Mouse (Mus musculus) gastrocnemius, postnatal 36 days (tissue): ENCODE data around the gene Akr1c20. TPM values are rescaled to one million over a fixed set of nuclear protein-coding genes. Genes with fewer than 3 reads are reported as not detected.

ENCODE experiments used
- DNase-seq, 2 experiments: peaks; one replicate each; pipeline ENCODE4 v3.0.0; 2022
- intact Hi-C: fragments of 180-260 bp; cut with DNase I; formaldehyde crosslinking; loops from one replicate; pipeline ENCODE4 v1.15.1; 2025
- long read RNA-seq, 2 experiments: library from polyadenylated mRNA; stranded (forward); transcript quantifications; one replicate each; pipeline ENCODE4 v2.0.0; 2021
- total RNA-seq, 2 experiments: library from RNA; stranded (reverse); gene quantifications; 2 replicates each; pipeline ENCODE4 v1.2.3; 2021

The Akr1c20 gene
- not detected for total RNA-seq
- long read RNA-seq, experiment 1, result 0 reads
- long read RNA-seq, experiment 2, result 0 reads

GRCm38 (mm10) chr13:4523201-4523838 lies at the start of gene Akr1c20:
Akr1c20 (minus strand) TSS chr13:4523345.
- intact Hi-C loops, result no loop called here
- no peak for DNase-seq

DNA sequence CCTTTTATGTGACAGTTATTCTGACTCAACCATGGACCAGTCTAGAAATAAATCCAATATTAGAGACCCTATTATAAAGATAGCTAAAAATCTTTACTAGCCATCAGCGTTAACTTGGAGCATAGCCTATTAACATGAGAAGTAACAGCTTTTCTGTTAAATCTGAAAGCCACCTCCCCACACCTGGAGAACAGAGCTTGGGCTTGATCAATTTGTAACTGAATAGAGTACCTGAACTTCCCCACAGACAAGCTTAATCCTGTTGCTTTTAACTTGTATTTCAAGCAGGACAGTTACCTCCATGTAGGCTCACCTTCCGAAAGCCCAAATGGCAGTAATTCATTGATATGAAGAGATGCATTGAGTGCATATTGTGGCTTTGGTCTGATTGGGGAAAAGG lies 42.9 kb upstream of the Akr1c20 start:
- intact Hi-C loops, result no loop called here
- no peak for DNase-seq

- intact Hi-C loops, result no loop called here
- DNase-seq, result no peak
Measured at GRCm38 (mm10) chr13:4560500-4560899, 37.4 kb upstream of the Akr1c20 start.

DNA sequence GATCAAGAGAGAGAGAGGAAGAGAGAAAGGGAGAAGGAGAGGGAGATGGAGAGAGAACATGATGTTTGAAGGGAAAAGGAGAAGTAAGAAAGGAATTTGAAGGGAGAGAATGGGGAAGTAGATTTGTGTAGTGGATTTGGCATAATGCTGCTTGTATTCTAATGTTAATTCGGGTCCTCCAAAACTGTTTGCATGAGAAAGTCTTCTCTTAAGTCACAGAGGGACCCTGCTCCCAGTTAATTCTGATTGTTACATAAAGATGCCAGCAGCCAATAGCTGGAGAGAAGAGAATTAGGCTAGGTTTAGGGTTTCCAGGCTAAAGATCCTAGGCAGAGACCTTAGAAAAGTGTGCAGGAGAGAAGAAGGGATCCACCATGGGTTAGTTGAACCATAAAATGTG lies 36.0 kb upstream of the Akr1c20 start:
- intact Hi-C loops, result no loop called here
- no peak for DNase-seq

DNA sequence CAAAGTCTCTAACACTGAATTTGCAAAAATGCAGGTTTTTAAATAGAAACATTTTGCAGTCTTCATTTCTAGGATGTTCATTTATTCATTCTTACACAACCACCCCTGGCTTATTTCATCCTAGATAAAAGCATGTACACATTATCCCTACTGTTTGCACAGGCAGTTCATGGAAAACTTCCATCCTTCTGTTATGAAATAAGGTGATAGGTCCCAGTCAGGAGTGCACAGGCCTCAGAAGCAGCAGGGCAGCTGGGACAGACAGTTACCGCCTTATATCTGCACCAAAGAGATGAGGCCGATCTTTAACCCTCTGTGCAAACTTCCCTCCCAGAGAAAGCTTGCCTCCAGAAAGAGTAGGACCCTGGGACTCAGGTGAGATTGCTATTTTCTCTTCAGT lies 8.3 kb downstream of the Akr1c20 start:
- no peak for DNase-seq

GRCm38 (mm10) chr13:4467896-4468295 lies 55.2 kb downstream of the Akr1c20 start:
- no peak for DNase-seq
- intact Hi-C loops, result no loop called here

More for the DNA sequence above, 8.3 kb downstream of the Akr1c20 start:
- intact Hi-C loops, result no loop called here

- intact Hi-C loops, result no loop called here
- no peak for DNase-seq
Measured at GRCm38 (mm10) chr13:4465641-4466040, 57.5 kb downstream of the Akr1c20 start.

Other genes starting within 250 kb of the Akr1c20 start
- not detected for gene Akr1c12, start 243.9 kb downstream of the Akr1c20 start, total RNA-seq
- not detected for gene Akr1c6, start 89.0 kb downstream of the Akr1c20 start, total RNA-seq
- not detected for gene Akr1c21, start 50.7 kb upstream of the Akr1c20 start, total RNA-seq
- 10 to 100 TPM; 11.0 to 11.3 TPM for gene Akr1e1, start 85.8 kb upstream of the Akr1c20 start, total RNA-seq